Mouse (Mus musculus): ENCODE measurements around the gene Arhgap27. TPM values are rescaled to one million over a fixed set of nuclear protein-coding genes. Genes with fewer than 3 reads are reported as not detected.
A peak's percentile ranks its signal among the peaks of the same experiment; 100 is the strongest.

Arhgap27 gene
- 7.8 and 8.2 TPM in 2 replicates for total RNA-seq (2012; rRNA removed)

DNA sequence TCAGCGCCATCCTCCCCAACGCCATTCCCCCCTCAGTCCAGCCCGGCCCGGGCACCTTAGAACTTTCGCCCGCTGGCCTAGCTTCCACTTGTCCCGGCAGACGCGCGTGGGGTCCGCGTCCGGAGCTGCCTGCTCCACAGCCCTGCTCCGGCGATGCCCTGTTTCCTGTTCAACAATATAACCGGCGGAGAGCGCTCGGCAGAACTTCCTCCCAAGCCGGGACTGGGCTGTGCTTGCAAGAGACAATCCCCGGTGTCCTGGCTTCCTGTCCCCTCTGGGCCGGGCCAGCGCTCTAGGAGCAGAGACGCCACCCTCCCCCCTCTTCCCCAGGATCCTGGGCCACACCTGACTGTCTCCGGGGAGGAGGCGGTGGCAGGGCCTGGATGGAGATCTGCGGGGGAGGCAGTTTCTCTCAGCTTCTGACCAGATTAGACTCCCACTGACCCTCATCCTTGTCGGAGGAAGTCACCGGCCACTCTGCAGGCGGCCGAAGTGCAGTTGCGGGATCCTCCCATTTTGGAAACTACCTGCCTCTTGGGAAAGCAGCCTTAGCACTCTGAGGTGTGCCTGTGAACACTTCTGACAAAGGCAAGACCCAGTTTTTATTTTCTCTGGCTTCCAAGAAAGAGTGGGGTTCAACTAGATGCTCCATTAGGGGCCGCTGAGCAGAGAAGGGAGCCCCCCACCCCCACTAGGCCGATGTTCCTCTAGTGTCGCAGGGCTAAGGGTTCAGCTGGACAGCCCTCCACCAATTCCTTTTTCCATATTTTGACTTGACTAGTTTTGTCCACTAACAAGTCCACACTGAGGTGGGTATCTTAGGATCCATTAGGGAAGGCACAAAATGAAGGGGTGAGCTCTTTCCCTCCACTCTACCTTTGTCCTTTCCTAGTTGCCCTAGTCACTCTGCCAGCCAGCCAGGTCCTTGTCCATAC is at the start of gene Arhgap27:
Gene Arhgap27, minus strand, starts transcription at position 479 of the 935 bp plus-strand sequence.
- Histone ChIP-seq H3K9ac (ENCODE audit: insufficient read depth, low read depth, low read length, poor library complexity, severe bottlenecking) (peak within 1 kb of the TSS; percentile 85), H3K4me1 (ENCODE audit: control insufficient read depth in 2 of 2, insufficient read depth in 2 of 2, low read length in 2 of 2, poor library complexity in 1 of 2) (peaks cover 0 to 18% of the 10 kb centered on the region in 2 experiments; a peak in 2 of 4 replicates), H3K4me3 (ENCODE audit: insufficient read depth in 1 of 2, low read depth in 1 of 2, low read length in 2 of 2, poor library complexity in 1 of 2, severe bottlenecking in 1 of 2) (peak within 1 kb of the TSS; percentile 79 to 80), H3K27ac (ENCODE audit: insufficient read depth, low read depth, low read length, poor library complexity, severe bottlenecking) (peak within 1 kb of the TSS; percentile 41; the same call in 1 of the 2 replicates), H3K9me3 (ENCODE audit: control insufficient read depth, insufficient read depth, low read depth, low read length) (no peaks in the 10 kb centered on the region), H3K36me3 (ENCODE audit: control insufficient read depth, insufficient read depth, low read length, poor library complexity, severe bottlenecking) (peaks cover 23% of the 10 kb centered on the region)
- no peak for TF ChIP-seq MAFK (IDR thresholded peaks at IDR 0.05; ENCODE audit: insufficient read depth, low read depth, low read length)
- DNase-seq (ENCODE audit: low read depth, low spot score): no peak
- in situ Hi-C loops (cut with MboI; ENCODE audit: low sequenced_read_pairs in 2 of 2, unreplicated experiment in 2 of 2): no loop called here

DNA sequence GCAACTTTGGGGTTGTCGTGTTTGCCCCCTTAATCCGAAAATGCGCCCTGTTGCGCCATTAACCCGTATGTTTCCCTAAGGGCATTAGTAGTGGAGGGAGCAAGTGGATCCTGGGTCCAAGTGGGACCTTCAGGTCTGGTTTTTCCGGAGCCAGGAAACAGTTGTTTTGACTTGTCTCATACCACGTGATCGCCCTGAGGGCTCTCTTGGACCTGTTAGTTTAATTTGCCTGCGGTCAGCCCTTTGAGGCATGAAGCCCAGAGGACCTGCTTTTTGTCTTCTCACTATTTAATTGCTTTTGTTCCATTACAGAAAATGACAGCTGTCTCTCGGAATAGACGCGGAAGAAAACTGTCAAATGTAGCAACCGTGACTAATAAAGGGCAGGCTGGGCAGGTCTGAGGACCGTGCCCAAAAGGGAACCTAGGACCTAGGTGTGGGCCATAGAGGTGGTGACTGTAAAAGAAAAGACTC is 49.5 kb upstream of the Arhgap27 start:
- Histone ChIP-seq H3K4me3 (ENCODE audit: insufficient read depth in 1 of 2, low read depth in 1 of 2, low read length in 2 of 2, poor library complexity in 1 of 2, severe bottlenecking in 1 of 2) (peak overlapping the region; percentile 67 to 87), H3K9me3 (ENCODE audit: control insufficient read depth, insufficient read depth, low read depth, low read length) (no peaks in the 10 kb centered on the region), H3K27ac (ENCODE audit: insufficient read depth, low read depth, low read length, poor library complexity, severe bottlenecking) (peak overlapping the region; percentile 68), H3K9ac (ENCODE audit: insufficient read depth, low read depth, low read length, poor library complexity, severe bottlenecking) (peak overlapping the region; percentile 67; the same call in 1 of the 2 replicates), H3K36me3 (ENCODE audit: control insufficient read depth, insufficient read depth, low read length, poor library complexity, severe bottlenecking) (no peaks in the 10 kb centered on the region; the same call in 1 of the 2 replicates), H3K4me1 (ENCODE audit: control insufficient read depth in 2 of 2, insufficient read depth in 2 of 2, low read length in 2 of 2, poor library complexity in 1 of 2) (peaks cover 6 to 16% of the 10 kb centered on the region in 2 experiments; a peak in 3 of 4 replicates)
- TF ChIP-seq ZNF384 (IDR thresholded peaks at IDR 0.05; ENCODE audit: low read depth, low read length) (no peak), CHD2 (IDR thresholded peaks at IDR 0.05; ENCODE audit: low read depth, low read length) (no peak), MAFK (IDR thresholded peaks at IDR 0.05; ENCODE audit: insufficient read depth, low read depth, low read length) (no peak), HCFC1 (IDR thresholded peaks at IDR 0.05; ENCODE audit: borderline replicate concordance, insufficient read depth, low read length) (no peak), ZC3H11A (IDR thresholded peaks at IDR 0.05; ENCODE audit: borderline replicate concordance, low read depth, low read length) (no peak)
- DNase-seq (ENCODE audit: low read depth, low spot score): peak; percentile 69
- in situ Hi-C loops (cut with MboI; ENCODE audit: low sequenced_read_pairs in 2 of 2, unreplicated experiment in 2 of 2): no loop called here

DNA sequence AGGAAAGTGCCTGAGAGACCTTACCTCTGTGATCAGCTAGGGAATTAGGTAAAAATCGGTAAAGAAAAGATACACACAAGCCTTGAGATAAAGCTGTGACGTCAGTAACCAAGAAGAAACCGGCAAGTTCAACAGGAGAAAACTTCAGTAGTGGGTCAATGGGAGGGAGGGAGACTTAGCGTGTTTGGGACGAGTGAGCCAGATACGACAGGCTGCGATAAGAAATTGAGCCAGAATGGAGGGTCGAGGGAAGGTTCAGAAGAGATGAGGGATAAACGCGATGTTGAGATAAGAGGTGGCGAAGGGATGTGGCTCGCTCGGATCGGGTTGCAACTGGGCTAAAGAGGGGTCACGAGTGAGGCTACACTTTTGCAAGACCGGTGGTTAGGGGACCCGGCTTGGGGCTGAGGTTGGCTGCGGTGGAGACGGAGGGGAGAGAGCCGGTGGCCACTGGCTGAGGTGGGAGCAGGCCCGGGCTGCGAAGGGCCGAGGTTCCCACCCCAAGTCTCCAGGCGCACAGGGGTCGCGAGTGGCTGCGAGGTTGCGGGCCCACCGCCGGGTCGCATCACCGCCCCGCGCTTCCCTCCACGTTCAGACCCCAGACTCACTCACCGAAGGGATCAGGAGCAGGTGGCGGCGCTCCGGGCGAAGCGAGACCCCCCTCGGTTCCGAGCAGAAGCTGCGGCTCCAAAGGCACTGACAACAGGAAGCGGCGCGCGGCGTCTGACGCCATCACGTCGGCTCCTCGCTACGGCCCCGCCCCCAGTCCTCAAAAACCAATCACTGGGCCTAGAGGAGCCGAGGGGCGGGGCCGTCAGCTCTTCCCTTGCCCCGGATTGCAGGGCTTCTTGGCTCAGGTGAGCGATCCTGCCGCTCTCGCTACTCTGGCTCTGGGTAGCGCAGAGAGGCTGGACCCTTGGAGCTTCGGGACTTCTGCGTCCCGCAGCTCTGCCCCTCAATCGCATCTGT is 48.8 kb upstream of the Arhgap27 start, which contains the start of gene Plekhm1:
Gene Plekhm1, minus strand, starts transcription at position 707 of the 969 bp plus-strand sequence.
- H3K9ac ChIP-seq (ENCODE audit: insufficient read depth, low read depth, low read length, poor library complexity, severe bottlenecking): peak within 1 kb of the TSS; percentile 85
- H3K4me3 ChIP-seq (ENCODE audit: insufficient read depth in 1 of 2, low read depth in 1 of 2, low read length in 2 of 2, poor library complexity in 1 of 2, severe bottlenecking in 1 of 2): peak within 1 kb of the TSS; percentile 80 to 87
- TF ChIP-seq CHD2 (IDR thresholded peaks at IDR 0.05; ENCODE audit: low read depth, low read length) (no peak), MAFK (IDR thresholded peaks at IDR 0.05; ENCODE audit: insufficient read depth, low read depth, low read length) (no peak), HCFC1 (IDR thresholded peaks at IDR 0.05; ENCODE audit: borderline replicate concordance, insufficient read depth, low read length) (no peak), ZC3H11A (IDR thresholded peaks at IDR 0.05; ENCODE audit: borderline replicate concordance, low read depth, low read length) (no peak), ZNF384 (IDR thresholded peaks at IDR 0.05; ENCODE audit: low read depth, low read length) (no peak)
- peak; percentile 96 for DNase-seq (ENCODE audit: low read depth, low spot score)
- no peaks in the 10 kb centered on the region; the same call in 1 of the 2 replicates for H3K36me3 ChIP-seq (ENCODE audit: control insufficient read depth, insufficient read depth, low read length, poor library complexity, severe bottlenecking)
- in situ Hi-C loops (cut with MboI; ENCODE audit: low sequenced_read_pairs in 2 of 2, unreplicated experiment in 2 of 2): no loop called here
- H3K27ac ChIP-seq (ENCODE audit: insufficient read depth, low read depth, low read length, poor library complexity, severe bottlenecking): peak within 1 kb of the TSS; percentile 68
- peaks cover 10 to 16% of the 10 kb centered on the region in 2 experiments for H3K4me1 ChIP-seq (ENCODE audit: control insufficient read depth in 2 of 2, insufficient read depth in 2 of 2, low read length in 2 of 2, poor library complexity in 1 of 2)
- H3K9me3 ChIP-seq (ENCODE audit: control insufficient read depth, insufficient read depth, low read depth, low read length): no peaks in the 10 kb centered on the region

DNA sequence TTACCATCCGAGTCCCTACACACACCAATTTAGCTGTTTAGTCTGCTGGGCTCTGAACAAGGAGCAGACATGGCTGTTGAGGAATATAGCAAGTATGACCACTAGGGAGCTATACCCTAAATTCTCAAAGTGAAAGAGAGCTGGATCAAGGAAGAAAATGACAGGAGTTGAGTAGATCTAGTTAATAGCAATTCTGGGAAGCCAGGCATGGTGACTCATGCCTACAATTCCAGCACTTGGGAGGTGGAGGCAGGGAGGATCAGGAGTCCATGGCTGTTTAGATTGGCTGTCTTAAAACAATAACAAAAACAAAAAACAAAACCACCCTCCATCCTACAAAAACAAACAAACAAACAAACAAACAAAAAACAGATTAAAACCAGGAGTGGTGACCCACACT is 47.8 kb upstream of the Arhgap27 start:
- in situ Hi-C loops (cut with MboI; ENCODE audit: low sequenced_read_pairs in 2 of 2, unreplicated experiment in 2 of 2): no loop called here
- Histone ChIP-seq H3K27ac (ENCODE audit: insufficient read depth, low read depth, low read length, poor library complexity, severe bottlenecking) (no peak overlapping the region), H3K9ac (ENCODE audit: insufficient read depth, low read depth, low read length, poor library complexity, severe bottlenecking) (no peak overlapping the region), H3K4me1 (ENCODE audit: control insufficient read depth in 2 of 2, insufficient read depth in 2 of 2, low read length in 2 of 2, poor library complexity in 1 of 2) (peaks cover 10 to 16% of the 10 kb centered on the region in 2 experiments), H3K4me3 (ENCODE audit: insufficient read depth in 1 of 2, low read depth in 1 of 2, low read length in 2 of 2, poor library complexity in 1 of 2, severe bottlenecking in 1 of 2) (peak overlapping the region in 1 of 2 experiments; percentile 87; a peak in 2 of 4 replicates), H3K36me3 (ENCODE audit: control insufficient read depth, insufficient read depth, low read length, poor library complexity, severe bottlenecking) (no peaks in the 10 kb centered on the region; the same call in 1 of the 2 replicates), H3K9me3 (ENCODE audit: control insufficient read depth, insufficient read depth, low read depth, low read length) (no peaks in the 10 kb centered on the region)
- DNase-seq (ENCODE audit: low read depth, low spot score): no peak
- TF ChIP-seq MAFK (IDR thresholded peaks at IDR 0.05; ENCODE audit: insufficient read depth, low read depth, low read length) (no peak), ZC3H11A (IDR thresholded peaks at IDR 0.05; ENCODE audit: borderline replicate concordance, low read depth, low read length) (no peak), ZNF384 (IDR thresholded peaks at IDR 0.05; ENCODE audit: low read depth, low read length) (no peak), HCFC1 (IDR thresholded peaks at IDR 0.05; ENCODE audit: borderline replicate concordance, insufficient read depth, low read length) (no peak), CHD2 (IDR thresholded peaks at IDR 0.05; ENCODE audit: low read depth, low read length) (no peak)
